Mouse (Mus musculus) limb, embryonic 13.5 days (tissue): ENCODE results near the gene Klhl32. TPM values are rescaled to one million over a fixed set of nuclear protein-coding genes. Genes with fewer than 3 reads are reported as not detected.
A peak's percentile ranks its signal among the peaks of the same experiment; 100 is the strongest.

Experiments
- ATAC-seq: fragments of 200-750 bp; cut with Nextera tagmentation; 2 replicates; pipeline ENCODE4 v1.8.0; 2017; ENCODE audit warnings: low read depth, moderate number of reproducible peaks, moderate TSS enrichment; ENCODE audit not compliant: low FRiP score
- H3K27ac ChIP-seq: fragments of 300-500 bp; sonication (generic); 2 replicates; pipeline ENCODE4 v1.5.1; 2015; ENCODE audit warnings: inconsistent platforms, mild to moderate bottlenecking, moderate library complexity
- H3K27me3 ChIP-seq: fragments of 300-500 bp; sonication (generic); 2 replicates; pipeline ENCODE4 v1.6.1; 2015; ENCODE audit warnings: mild to moderate bottlenecking, inconsistent platforms
- H3K36me3 ChIP-seq: fragments of 300-500 bp; sonication (generic); 2 replicates; pipeline ENCODE4 v1.6.1; 2015; ENCODE audit warnings: inconsistent platforms, mild to moderate bottlenecking, moderate library complexity
- H3K4me1 ChIP-seq: fragments of 300-500 bp; sonication (generic); 2 replicates; pipeline ENCODE4 v1.6.1; 2015; ENCODE audit warnings: inconsistent platforms
- H3K4me2 ChIP-seq: fragments of 300-500 bp; sonication (generic); replicated peaks from 2 replicates; pipeline ENCODE4 v1.6.1; 2015; ENCODE audit warnings: inconsistent platforms, mild to moderate bottlenecking, moderate library complexity
- H3K4me3 ChIP-seq: fragments of 300-500 bp; sonication (generic); 2 replicates; pipeline ENCODE4 v1.5.1; 2015; ENCODE audit warnings: moderate library complexity, mild to moderate bottlenecking, inconsistent platforms
- H3K9ac ChIP-seq: fragments of 300-500 bp; sonication (generic); 2 replicates; pipeline ENCODE4 v1.6.1; 2015; ENCODE audit warnings: mild to moderate bottlenecking, inconsistent platforms
- H3K9me3 ChIP-seq: fragments of 300-500 bp; sonication (generic); 2 replicates; pipeline ENCODE4 v1.6.1; 2016; ENCODE audit warnings: inconsistent platforms
- WGBS: fragments of 180-500 bp; shearing (Covaris S2); methylation state at CpG from one replicate; pipeline ENCODE4 v1.1.7; 2015; 5-methylcytosine and 5-hydroxymethylcytosine counted together
- polyA plus RNA-seq: library from polyadenylated mRNA; unstranded; fragments of >200 nt; fragmentation: Nextera tagmentation; extraction: Ambion mirVana; gene quantifications from 2 replicates; pipeline ENCODE4 v1.2.1, GENCODE M21; 2015

The Klhl32 gene
- polyA plus RNA-seq, 1 experiment from 2014 or later, result 5.3 TPM

DNA sequence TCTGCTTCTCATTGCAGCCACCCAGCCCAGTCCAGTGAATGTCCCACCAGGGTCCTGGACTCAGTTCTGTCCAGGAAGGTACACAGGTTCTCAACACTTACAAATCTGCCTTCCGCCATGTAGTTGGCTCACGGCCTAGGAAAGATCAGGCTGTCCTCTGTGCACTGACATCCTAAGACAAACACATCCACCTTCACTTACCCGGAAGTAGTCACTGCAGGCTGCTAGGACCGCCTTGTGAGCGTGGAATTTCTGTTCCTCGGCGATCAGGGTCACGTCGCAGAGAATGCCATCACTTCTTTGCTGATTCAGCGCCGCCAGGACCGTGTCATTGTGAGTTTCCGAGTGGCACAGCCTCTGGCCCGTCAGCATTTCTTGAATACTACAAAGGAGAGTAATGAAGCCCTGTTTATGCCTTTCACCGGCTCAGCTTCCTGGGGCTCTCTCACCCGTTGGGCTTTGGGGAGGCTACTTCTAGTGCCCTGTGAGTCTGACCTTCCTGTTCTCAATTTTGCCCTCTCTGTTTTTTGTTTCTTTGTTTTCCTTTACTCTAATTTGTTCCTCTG lies 58.4 kb downstream of the Klhl32 start:
- Histone ChIP-seq H3K4me2 (no peak overlapping the region), H3K9ac (no peak overlapping the region)

GRCm38 (mm10) chr4:24789331-24789730 lies 61.6 kb downstream of the Klhl32 start:
- ATAC-seq, result no peak
- no peak overlapping the region for H3K4me3 ChIP-seq
- no peaks in the 10 kb centered on the region for H3K36me3 ChIP-seq
- H3K4me2 ChIP-seq, result no peak overlapping the region
- H3K27me3 ChIP-seq, result no peaks in the 10 kb centered on the region
- 91% methylated on average over 1 of the region's 1 CpGs for WGBS
- H3K4me1 ChIP-seq, result no peaks in the 10 kb centered on the region
- H3K9ac ChIP-seq, result no peak overlapping the region
- H3K9me3 ChIP-seq, result no peaks in the 10 kb centered on the region
- no peak overlapping the region for H3K27ac ChIP-seq

More for the DNA sequence above, 58.4 kb downstream of the Klhl32 start:
- Histone ChIP-seq H3K4me3 (no peak overlapping the region), H3K27ac (no peak overlapping the region), H3K36me3 (no peaks in the 10 kb centered on the region), H3K9me3 (no peaks in the 10 kb centered on the region), H3K4me1 (peaks cover 5% of the 10 kb centered on the region), H3K27me3 (no peaks in the 10 kb centered on the region)
- ATAC-seq, result no peak
- WGBS, result 59% methylated on average over 16 of the region's 16 CpGs

DNA sequence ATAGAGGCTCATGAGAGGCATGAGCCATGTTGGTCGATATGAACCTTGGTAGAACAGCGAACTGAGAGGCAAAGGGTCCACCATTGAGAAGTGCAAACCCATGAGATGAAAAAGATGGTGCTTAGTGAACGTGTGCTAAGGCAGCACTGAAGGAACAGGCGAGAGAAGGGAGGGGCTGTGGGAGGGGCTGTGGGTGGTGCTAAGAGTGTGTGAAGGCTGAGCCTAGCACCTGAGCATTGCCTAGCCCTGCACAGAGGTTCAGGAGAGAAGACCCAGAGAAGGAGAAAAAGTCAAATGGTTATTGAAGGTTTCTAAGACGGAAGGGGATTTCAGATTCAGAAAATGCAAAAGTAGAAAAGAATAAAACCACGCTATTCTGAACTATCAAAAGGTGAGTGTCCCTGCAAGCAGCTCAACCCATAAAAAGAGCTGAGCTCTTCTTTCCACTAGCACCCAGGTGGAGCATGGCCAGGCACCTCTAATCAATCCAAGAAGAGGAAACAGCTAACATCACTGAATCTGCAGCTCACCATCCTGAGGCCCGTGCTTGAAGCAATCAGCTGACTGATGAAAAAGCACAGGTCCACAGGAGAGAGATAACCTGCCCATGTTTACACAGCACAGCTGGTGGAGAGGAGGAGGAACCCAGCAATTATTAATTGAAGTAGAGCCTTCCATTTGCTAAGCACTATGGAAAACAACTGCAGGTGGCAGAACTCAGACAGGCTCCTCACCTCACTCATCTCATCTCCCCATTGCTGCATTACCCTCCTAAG lies 65.0 kb downstream of the Klhl32 start:
- H3K4me1 ChIP-seq, result no peaks in the 10 kb centered on the region
- no peak overlapping the region for H3K4me2 ChIP-seq
- no peak overlapping the region for H3K27ac ChIP-seq
- WGBS, result 60% methylated on average over 7 of the region's 7 CpGs
- H3K27me3 ChIP-seq, result no peaks in the 10 kb centered on the region
- H3K9me3 ChIP-seq, result no peaks in the 10 kb centered on the region
- no peaks in the 10 kb centered on the region for H3K36me3 ChIP-seq
- ATAC-seq, result no peak
- no peak overlapping the region for H3K9ac ChIP-seq
- H3K4me3 ChIP-seq, result no peak overlapping the region

- WGBS, result 76% methylated on average over 2 of the region's 2 CpGs
- Histone ChIP-seq H3K27ac (no peak overlapping the region), H3K4me1 (no peaks in the 10 kb centered on the region), H3K9ac (no peak overlapping the region), H3K9me3 (no peaks in the 10 kb centered on the region), H3K4me2 (no peak overlapping the region), H3K36me3 (no peaks in the 10 kb centered on the region), H3K4me3 (no peak overlapping the region), H3K27me3 (no peaks in the 10 kb centered on the region)
- no peak for ATAC-seq
Measured at GRCm38 (mm10) chr4:24765919-24766318, 85.0 kb downstream of the Klhl32 start.

GRCm38 (mm10) chr4:24765469-24765868 lies 85.5 kb downstream of the Klhl32 start:
- 69% methylated on average over 3 of the region's 3 CpGs for WGBS
- no peaks in the 10 kb centered on the region for H3K4me1 ChIP-seq
- no peaks in the 10 kb centered on the region for H3K9me3 ChIP-seq
- no peak for ATAC-seq
- no peak overlapping the region for H3K4me2 ChIP-seq
- H3K9ac ChIP-seq, result no peak overlapping the region
- H3K27me3 ChIP-seq, result no peaks in the 10 kb centered on the region
- no peak overlapping the region for H3K27ac ChIP-seq
- no peak overlapping the region for H3K4me3 ChIP-seq
- no peaks in the 10 kb centered on the region for H3K36me3 ChIP-seq

GRCm38 (mm10) chr4:24764558-24764957 lies 86.4 kb downstream of the Klhl32 start:
- H3K4me2 ChIP-seq, result no peak overlapping the region
- no peak for ATAC-seq
- 84% methylated on average over 2 of the region's 2 CpGs for WGBS
- H3K27me3 ChIP-seq, result no peaks in the 10 kb centered on the region
- no peak overlapping the region for H3K27ac ChIP-seq
- H3K9ac ChIP-seq, result no peak overlapping the region
- H3K4me3 ChIP-seq, result no peak overlapping the region
- H3K36me3 ChIP-seq, result no peaks in the 10 kb centered on the region
- no peaks in the 10 kb centered on the region for H3K4me1 ChIP-seq
- no peaks in the 10 kb centered on the region for H3K9me3 ChIP-seq

DNA sequence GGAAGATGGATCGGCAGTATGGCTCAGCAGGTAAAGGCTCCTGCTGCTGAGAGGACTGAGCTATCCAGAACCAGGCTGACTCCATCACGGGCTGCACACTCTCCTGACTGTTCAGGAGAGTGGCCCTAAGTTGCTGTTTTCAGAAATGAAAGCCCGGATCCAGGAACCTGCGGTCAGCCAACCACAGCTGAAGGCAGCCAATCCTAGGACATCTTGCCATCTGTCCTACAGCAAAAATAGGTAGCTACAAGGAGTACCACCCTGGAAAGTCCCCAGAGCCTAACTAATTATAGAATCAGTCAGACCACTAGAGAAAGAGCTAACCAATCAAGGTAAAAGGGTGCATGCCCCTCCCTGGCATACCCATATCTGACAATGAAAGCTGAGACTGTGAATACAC lies 87.5 kb downstream of the Klhl32 start:
- no peak for ATAC-seq
- no peak overlapping the region for H3K4me2 ChIP-seq
- H3K27me3 ChIP-seq, result no peaks in the 10 kb centered on the region

GRCm38 (mm10) chr4:24758954-24759353 lies 92.0 kb downstream of the Klhl32 start:
- Histone ChIP-seq H3K9me3 (no peaks in the 10 kb centered on the region), H3K4me2 (no peak overlapping the region), H3K4me1 (no peaks in the 10 kb centered on the region), H3K27ac (no peak overlapping the region), H3K36me3 (no peaks in the 10 kb centered on the region), H3K4me3 (no peak overlapping the region), H3K27me3 (no peaks in the 10 kb centered on the region), H3K9ac (no peak overlapping the region)
- no peak for ATAC-seq
- WGBS, result 96% methylated on average over 1 of the region's 1 CpGs

More for the DNA sequence above, 87.5 kb downstream of the Klhl32 start:
- Histone ChIP-seq H3K9ac (no peak overlapping the region), H3K36me3 (no peaks in the 10 kb centered on the region), H3K4me1 (no peaks in the 10 kb centered on the region), H3K27ac (no peak overlapping the region), H3K9me3 (no peaks in the 10 kb centered on the region), H3K4me3 (no peak overlapping the region)
- WGBS, result 87% methylated on average over 4 of the region's 4 CpGs

DNA sequence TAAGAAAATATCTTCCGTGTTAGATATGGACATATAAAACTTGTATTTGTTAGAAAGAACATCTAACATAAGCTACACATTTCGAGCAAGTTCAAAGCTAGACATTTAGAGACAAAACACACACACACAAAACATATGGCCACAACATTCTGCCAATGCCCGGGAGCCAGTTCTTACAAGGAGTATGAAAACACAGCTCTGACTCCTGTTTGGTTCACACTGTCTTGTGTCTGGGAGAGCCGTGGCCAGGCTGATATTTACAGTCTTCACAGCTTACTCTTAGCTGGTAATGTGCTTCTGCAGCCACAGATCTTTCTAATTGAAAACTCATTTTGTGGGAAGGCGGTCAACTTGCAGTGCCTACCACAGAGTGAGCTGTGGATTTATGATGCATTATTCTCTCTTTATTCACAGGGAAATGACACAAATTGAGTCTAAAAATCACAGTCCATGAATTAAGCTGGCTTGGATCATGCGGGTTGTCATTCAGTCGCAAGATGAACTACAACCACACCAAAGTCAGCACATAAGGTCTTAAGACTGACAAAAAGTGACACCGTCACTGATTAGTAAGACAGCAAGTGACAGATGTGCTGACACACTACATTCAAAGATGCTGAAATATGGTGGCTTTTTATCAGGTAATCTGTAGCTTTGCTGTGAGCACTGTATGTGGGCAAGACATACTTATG lies 98.3 kb downstream of the Klhl32 start:
- Histone ChIP-seq H3K36me3 (no peaks in the 10 kb centered on the region), H3K27ac (no peak overlapping the region), H3K9ac (no peak overlapping the region), H3K4me3 (no peak overlapping the region), H3K9me3 (no peaks in the 10 kb centered on the region), H3K4me2 (no peak overlapping the region), H3K4me1 (no peaks in the 10 kb centered on the region), H3K27me3 (no peaks in the 10 kb centered on the region)
- no peak for ATAC-seq
- 58% methylated on average over 8 of the region's 8 CpGs for WGBS

- Histone ChIP-seq H3K9ac (no peak overlapping the region), H3K36me3 (no peaks in the 10 kb centered on the region), H3K27me3 (no peaks in the 10 kb centered on the region), H3K4me3 (no peak overlapping the region), H3K4me2 (no peak overlapping the region), H3K9me3 (no peaks in the 10 kb centered on the region), H3K4me1 (no peaks in the 10 kb centered on the region), H3K27ac (no peak overlapping the region)
- ATAC-seq, result no peak
- 87% methylated on average over 6 of the region's 6 CpGs for WGBS
Measured at GRCm38 (mm10) chr4:24737080-24737479, 113.8 kb downstream of the Klhl32 start.

- 29% methylated on average over 3 of the region's 3 CpGs for WGBS
- H3K9ac ChIP-seq, result no peak overlapping the region
- H3K4me1 ChIP-seq, result no peaks in the 10 kb centered on the region
- H3K4me3 ChIP-seq, result no peak overlapping the region
- no peaks in the 10 kb centered on the region for H3K9me3 ChIP-seq
- no peaks in the 10 kb centered on the region for H3K27me3 ChIP-seq
- peak; percentile 66; the same call in 1 of the 2 replicates for ATAC-seq
- H3K4me2 ChIP-seq, result no peak overlapping the region
- H3K27ac ChIP-seq, result no peak overlapping the region
- H3K36me3 ChIP-seq, result no peaks in the 10 kb centered on the region
Measured at GRCm38 (mm10) chr4:24720834-24721233, 130.1 kb downstream of the Klhl32 start.

DNA sequence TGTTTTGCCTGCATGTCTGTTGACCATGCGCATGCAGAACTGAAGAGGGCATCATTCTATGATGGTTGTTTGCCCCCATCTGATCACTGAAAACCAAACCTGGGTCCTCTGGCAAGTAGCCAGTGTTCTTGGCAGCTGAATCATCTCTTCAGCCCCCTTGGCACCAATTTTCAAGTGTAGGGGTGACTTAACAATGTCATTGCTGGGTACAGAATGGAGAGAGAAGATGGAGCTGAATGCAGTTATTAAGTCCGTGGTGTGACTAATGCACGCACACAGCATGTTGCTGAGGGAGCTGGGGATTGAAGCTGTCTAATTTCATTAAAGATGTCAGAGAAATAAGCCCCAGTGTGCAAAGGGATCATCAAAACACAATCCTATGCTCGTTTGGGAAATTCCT lies 135.4 kb downstream of the Klhl32 start:
- no peaks in the 10 kb centered on the region for H3K9me3 ChIP-seq
- WGBS, result 72% methylated on average over 4 of the region's 4 CpGs
- ATAC-seq, result no peak

More for the DNA sequence above, 135.4 kb downstream of the Klhl32 start:
- no peak overlapping the region for H3K4me3 ChIP-seq
- no peaks in the 10 kb centered on the region for H3K27me3 ChIP-seq
- no peak overlapping the region for H3K27ac ChIP-seq
- H3K9ac ChIP-seq, result no peak overlapping the region
- no peaks in the 10 kb centered on the region for H3K36me3 ChIP-seq
- H3K4me1 ChIP-seq, result no peaks in the 10 kb centered on the region
- no peak overlapping the region for H3K4me2 ChIP-seq
